Mouse (Mus musculus): ENCODE data around the gene Dicer1.

DNA sequence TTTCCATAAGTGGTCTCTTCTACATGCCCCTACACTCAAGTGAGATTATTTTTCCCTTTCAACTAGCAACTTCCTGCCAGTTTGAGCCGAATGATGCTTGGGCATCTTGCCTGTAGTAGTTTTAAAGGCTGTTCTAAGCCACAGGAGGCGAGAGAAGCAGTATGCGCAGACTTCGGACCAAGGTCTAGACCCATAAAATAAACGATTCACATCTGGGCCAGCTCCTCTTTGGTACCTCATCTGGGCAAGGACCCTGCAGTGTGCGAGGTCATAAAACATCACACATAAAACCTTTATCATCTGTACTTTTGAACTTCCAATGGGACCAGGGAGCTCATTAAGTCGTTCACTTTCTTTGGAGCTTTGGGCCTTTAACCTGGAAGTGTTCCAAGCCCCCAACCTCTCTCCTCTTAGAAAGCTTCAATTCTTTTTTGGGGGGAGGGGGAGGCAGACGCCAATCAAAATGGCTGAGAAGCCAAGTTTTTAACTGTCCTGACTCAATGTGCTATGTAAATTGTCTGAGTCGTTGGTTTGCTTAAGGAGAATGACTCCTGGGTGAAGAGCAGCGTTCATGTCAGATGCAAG is 17.5 kb upstream of the Dicer1 start:
- TF ChIP-seq POLR2A (IDR thresholded peaks at IDR 0.05; ENCODE audit: insufficient read length, low read depth) (no peak), USF1 (IDR thresholded peaks at IDR 0.05; ENCODE audit: low read depth) (no peak), MAX (IDR thresholded peaks at IDR 0.05; ENCODE audit: low read depth) (no peak), TCF12 (IDR thresholded peaks at IDR 0.05; ENCODE audit: insufficient read depth, poor library complexity, severe bottlenecking) (no peak), MYOG (IDR thresholded peaks at IDR 0.05; ENCODE audit: control insufficient read depth in 1 of 3, insufficient read depth in 1 of 3, insufficient read length in 2 of 3, low read depth in 2 of 3) (no peak), REST (IDR thresholded peaks at IDR 0.05; ENCODE audit: insufficient read depth, insufficient read length) (no peak), TCF3 (IDR thresholded peaks at IDR 0.05; ENCODE audit: insufficient read length, low read depth) (no peak), E2F4 (IDR thresholded peaks at IDR 0.05; ENCODE audit: insufficient read depth) (no peak), POLR2AphosphoS2 (IDR thresholded peaks at IDR 0.05; ENCODE audit: insufficient read length, low read depth) (no peak), CEBPB (IDR thresholded peaks at IDR 0.05; ENCODE audit: insufficient read depth, poor library complexity, severe bottlenecking) (no peak), SRF (IDR thresholded peaks at IDR 0.05; ENCODE audit: control insufficient read depth, insufficient read length, low read depth) (no peak)
